Mouse (Mus musculus) adrenal gland, adult 18-20 months (tissue): ENCODE data around the gene Ppip5k1. TPM values are rescaled to one million over a fixed set of nuclear protein-coding genes. Genes with fewer than 3 reads are reported as not detected.

ENCODE experiments used
- total RNA-seq, 2 experiments: library from RNA; stranded (reverse); gene quantifications; 1 replicate in 1 of 2; 2 replicates in 1 of 2; pipeline ENCODE4 v1.2.3; 2021

Ppip5k1 gene
- total RNA-seq, 2 experiments from 2014 or later, result 49.3 to 80.6 TPM

Other genes starting within 250 kb of the Ppip5k1 start
- gene Tgm7, start 245.6 kb downstream of the Ppip5k1 start, total RNA-seq, result not detected
- gene Adal, start 215.0 kb downstream of the Ppip5k1 start, total RNA-seq, result 10 to 100 TPM; 16.1 to 19.3 TPM
- gene Lcmt2, start 214.7 kb downstream of the Ppip5k1 start, total RNA-seq, result 1 to 10 TPM; 8.5 to 9.2 TPM
- 10 to 100 TPM; 44.7 to 45.0 TPM for gene Tubgcp4, start 184.7 kb downstream of the Ppip5k1 start, total RNA-seq
- gene Zscan29, start 184.3 kb downstream of the Ppip5k1 start, total RNA-seq, result 10 to 100 TPM; 16.4 to 19.8 TPM
- gene Trp53bp1, start 84.0 kb downstream of the Ppip5k1 start, total RNA-seq, result 10 to 100 TPM; 61.6 to 69.8 TPM
- 1 to 10 TPM; 6.5 to 7.6 TPM for gene Map1a, start 65.8 kb downstream of the Ppip5k1 start, total RNA-seq
- 10 to 100 TPM in 1 of 2 experiments, 1 to 10 TPM in 1; 6.9 to 12.0 TPM for gene Ckmt1, start 2.3 kb upstream of the Ppip5k1 start, total RNA-seq
- gene Strc, start 31.8 kb upstream of the Ppip5k1 start, total RNA-seq, result under 1 TPM; 0.03 to 0.22 TPM
- gene Pdia3, start 58.4 kb upstream of the Ppip5k1 start, total RNA-seq, result 100 to 1,000 TPM; 355 to 437 TPM
- 1 to 10 TPM; 2.2 to 2.6 TPM for gene Catsper2, start 58.4 kb upstream of the Ppip5k1 start, total RNA-seq
- under 1 TPM; 0.17 to 0.35 TPM for gene Ell3, start 88.9 kb upstream of the Ppip5k1 start, total RNA-seq
- gene Serf2, start 93.8 kb upstream of the Ppip5k1 start, total RNA-seq, result 100 to 1,000 TPM; 363 to 372 TPM
- 10 to 100 TPM; 20.9 to 43.7 TPM for gene Hypk, start 97.9 kb upstream of the Ppip5k1 start, total RNA-seq
- under 1 TPM in 1 of 2 experiments, not detected in 1; 0.19 TPM for gene Serinc4, start 101.4 kb upstream of the Ppip5k1 start, total RNA-seq
- 10 to 100 TPM; 39.8 to 45.1 TPM for gene Mfap1b, start 118.7 kb upstream of the Ppip5k1 start, total RNA-seq
- 10 to 100 TPM; 32.0 to 34.5 TPM for gene Mfap1a, start 151.3 kb upstream of the Ppip5k1 start, total RNA-seq
- gene Wdr76, start 151.3 kb upstream of the Ppip5k1 start, total RNA-seq, result 1 to 10 TPM; 2.3 to 2.8 TPM